Mouse (Mus musculus): ENCODE data around the gene Olfr896-ps1. TPM values are rescaled to one million over a fixed set of nuclear protein-coding genes. Genes with fewer than 3 reads are reported as not detected.

Gene Olfr896-ps1
- not detected in 2 replicates for total RNA-seq (2017)

DNA sequence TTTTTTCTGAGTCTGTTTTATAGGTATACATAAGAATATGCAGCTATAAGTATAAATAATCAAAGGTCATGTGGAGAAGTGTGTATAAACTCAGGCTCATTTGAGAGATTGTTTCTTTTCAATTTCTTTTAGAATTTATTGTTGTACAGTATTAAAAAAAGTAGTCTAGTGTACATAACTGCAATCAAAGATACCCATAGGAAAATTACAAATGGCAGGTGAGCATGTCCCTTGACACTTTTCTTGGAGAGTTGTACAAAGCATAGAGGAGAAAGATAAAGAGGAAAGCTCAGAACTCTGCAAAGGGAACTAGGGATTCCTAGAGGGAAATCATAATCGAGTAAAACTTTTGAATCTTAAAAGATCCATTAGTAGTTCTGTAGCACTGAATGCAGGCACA lies at the start of gene Olfr896-ps1:
TSS of gene Olfr896-ps1 (plus strand) at position 301 of the 400 bp plus-strand sequence.
- ATAC-seq (ENCODE audit: extremely low read depth, insufficient number of reproducible peaks, low FRiP score, poor library complexity, severe bottlenecking) = no peak

GRCm38 (mm10) chr9:38252474-38252873 lies 38.4 kb upstream of the Olfr896-ps1 start, which contains the start of gene Olfr143:
Gene Olfr143 (plus strand): TSS chr9:38252774.
- ATAC-seq (ENCODE audit: extremely low read depth, insufficient number of reproducible peaks, low FRiP score, poor library complexity, severe bottlenecking) = no peak

DNA sequence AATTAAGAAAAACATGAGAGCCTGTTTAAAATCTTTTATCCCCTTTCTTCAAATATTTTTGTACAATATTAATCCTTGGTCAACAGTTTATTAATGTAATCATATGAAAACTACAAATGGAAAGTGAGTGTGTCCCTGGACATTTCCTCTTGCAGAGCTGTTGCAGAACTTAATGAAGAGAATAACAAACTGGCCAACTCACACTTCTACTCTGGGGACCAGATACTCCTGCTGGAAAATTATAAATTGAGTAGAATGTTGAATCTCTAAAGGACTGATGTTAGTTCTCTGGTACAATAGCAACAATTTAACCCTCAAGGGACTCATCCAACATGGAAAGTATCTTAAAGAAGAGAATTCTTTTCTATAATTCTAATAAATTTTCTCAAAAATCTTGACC lies 23.4 kb upstream of the Olfr896-ps1 start, which contains the start of gene Olfr895:
TSS of gene Olfr895 (plus strand) at position 301 of the 400 bp plus-strand sequence.
- ATAC-seq (ENCODE audit: extremely low read depth, insufficient number of reproducible peaks, low FRiP score, poor library complexity, severe bottlenecking) = no peak

- no peak for ATAC-seq (ENCODE audit: extremely low read depth, insufficient number of reproducible peaks, low FRiP score, poor library complexity, severe bottlenecking)
These were observed 37.9 kb downstream of the Olfr896-ps1 start, which contains the start of gene Olfr25 for GRCm38 (mm10) chr9:38328760-38329159. Gene Olfr25 (plus strand): TSS chr9:38329060.

Other genes starting within 250 kb of the Olfr896-ps1 start
- gene Olfr884, start 244.6 kb upstream of the Olfr896-ps1 start, total RNA-seq (2017) = not detected in 2 replicates
- gene Olfr885, start 229.8 kb upstream of the Olfr896-ps1 start, total RNA-seq (2017) = not detected in 2 replicates
- not detected in 2 replicates for gene Olfr887, start 207.0 kb upstream of the Olfr896-ps1 start, total RNA-seq (2017)
- not detected in 2 replicates for gene Olfr888, start 183.0 kb upstream of the Olfr896-ps1 start, total RNA-seq (2017)
- not detected in 2 replicates for gene Olfr889, start 175.9 kb upstream of the Olfr896-ps1 start, total RNA-seq (2017)
- gene Olfr890, start 148.6 kb upstream of the Olfr896-ps1 start, total RNA-seq (2017) = 0.12 TPM in 1 of 2 replicates, not detected in the other
- gene Olfr891, start 110.3 kb upstream of the Olfr896-ps1 start, total RNA-seq (2017) = not detected in 2 replicates
- 0.12 TPM in 1 of 2 replicates, not detected in the other for gene Olfr893, start 82.7 kb upstream of the Olfr896-ps1 start, total RNA-seq (2017)
- not detected in 2 replicates for gene Olfr894, start 73.1 kb upstream of the Olfr896-ps1 start, total RNA-seq (2017)
- gene Olfr143, start 38.3 kb upstream of the Olfr896-ps1 start, total RNA-seq (2017) = not detected in 2 replicates
- not detected in 2 replicates for gene Olfr895, start 23.3 kb upstream of the Olfr896-ps1 start, total RNA-seq (2017)
- not detected in 2 replicates for gene Olfr25, start 38.0 kb downstream of the Olfr896-ps1 start, total RNA-seq (2017)
- gene Olfr898, start 57.3 kb downstream of the Olfr896-ps1 start, total RNA-seq (2017) = not detected in 2 replicates
- not detected in 2 replicates for gene Olfr250, start 75.8 kb downstream of the Olfr896-ps1 start, total RNA-seq (2017)
- gene Olfr251, start 86.0 kb downstream of the Olfr896-ps1 start, total RNA-seq (2017) = not detected in 2 replicates
- gene Olfr147, start 110.6 kb downstream of the Olfr896-ps1 start, total RNA-seq (2017) = not detected in 2 replicates
- gene Olfr901, start 138.3 kb downstream of the Olfr896-ps1 start, total RNA-seq (2017) = not detected in 2 replicates
- gene Olfr902, start 156.5 kb downstream of the Olfr896-ps1 start, total RNA-seq (2017) = not detected in 2 replicates
- 0.12 TPM in 2 replicates for gene Olfr904, start 172.0 kb downstream of the Olfr896-ps1 start, total RNA-seq (2017)
- 0.25 TPM in 1 of 2 replicates, not detected in the other for gene Olfr905, start 180.0 kb downstream of the Olfr896-ps1 start, total RNA-seq (2017)
- gene Olfr906, start 196.0 kb downstream of the Olfr896-ps1 start, total RNA-seq (2017) = not detected in 2 replicates
- gene Olfr907, start 204.7 kb downstream of the Olfr896-ps1 start, total RNA-seq (2017) = not detected in 2 replicates
- not detected in 2 replicates for gene Olfr911-ps1, start 230.5 kb downstream of the Olfr896-ps1 start, total RNA-seq (2017)
- not detected in 2 replicates for gene Olfr910, start 246.7 kb downstream of the Olfr896-ps1 start, total RNA-seq (2017)

Measured in neutrophil, adult 5-6 weeks (primary cell).